ENCODE assay signal across 13 mouse cellular contexts in the genomic region with DNA sequence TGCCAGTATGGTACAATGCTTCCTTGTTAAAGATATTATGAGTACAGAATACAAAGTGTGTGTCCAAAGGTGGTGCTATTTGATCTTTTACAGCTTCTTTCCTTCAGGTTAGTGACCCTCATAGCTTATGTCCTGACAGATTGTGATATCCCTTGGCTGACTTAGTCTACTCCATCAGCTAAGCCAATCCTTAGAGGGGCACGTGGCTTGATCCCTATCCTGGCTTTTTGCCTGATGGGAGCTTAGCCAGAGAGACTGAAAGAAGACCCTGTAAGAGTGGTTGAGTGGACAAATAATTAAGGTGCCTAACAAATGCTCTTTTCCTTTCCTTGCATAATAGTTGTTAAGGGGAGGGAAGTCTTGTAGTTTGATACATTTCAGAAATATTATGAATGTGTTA.
DNase-seq lines count a peak whose midpoint lies in the region; ATAC-seq lines count a peak whose summit lies in the region.
"Had no signal": no experiment of that assay in that cellular context is flagged by ENCODE, and none has a peak within 500 bp of the region (broad histone marks: within the 10 kb centered on the region; RNA-seq: fewer than 3 reads in every experiment).

No protein-coding gene starts in this region.

- WGBS in hindbrain, embryonic 11.5 days, result 93% methylated on average over 1 of the region's 1 CpGs
- WGBS in hindbrain, embryonic 10.5 days, result 83% methylated on average over 1 of the region's 1 CpGs
- 53% methylated on average over 1 of the region's 1 CpGs for WGBS in midbrain, embryonic 12.5 days
- WGBS in midbrain, embryonic 11.5 days, result 63% methylated on average over 1 of the region's 1 CpGs
- 41% methylated on average over 1 of the region's 1 CpGs for WGBS in midbrain, embryonic 16.5 days
- WGBS in heart, embryonic 11.5 days (ENCODE audit: insufficient replicate concordance), result 66% methylated on average over 1 of the region's 1 CpGs

- 0 out of 2 replicates have a peak, but pooled peaks have one; percentile 18 for ATAC-seq in hindbrain, embryonic 11.5 days (ENCODE audit: low FRiP score)
- ATAC-seq in midbrain, embryonic 12.5 days (ENCODE audit: low FRiP score, low read depth), result 0 out of 2 replicates have a peak, but pooled peaks have one; percentile 10
- no peak for ATAC-seq in midbrain, embryonic 11.5 days (ENCODE audit: low FRiP score)
- 0 out of 2 replicates have a peak, but pooled peaks have one; percentile 13 for ATAC-seq in granulocyte monocyte progenitor cell, adult 5-6 weeks (replicated peaks; ENCODE audit: poor library complexity, severe bottlenecking)
- peak; percentile 55; the same call in 1 of the 2 replicates for ATAC-seq in midbrain, embryonic 16.5 days
- no peak for ATAC-seq in heart, embryonic 11.5 days (replicated peaks; ENCODE audit: insufficient number of reproducible peaks, low FRiP score, low TSS enrichment)

- no peaks in the 10 kb centered on the region for H3K36me3 ChIP-seq in hindbrain, embryonic 11.5 days (ENCODE audit: control insufficient read depth, insufficient read depth, low read length)
- H3K36me3 ChIP-seq in hindbrain, embryonic 10.5 days, result peaks cover 78% of the 10 kb centered on the region
- H3K36me3 ChIP-seq in midbrain, embryonic 12.5 days, result peaks cover 35% of the 10 kb centered on the region
- H3K36me3 ChIP-seq in midbrain, embryonic 11.5 days (ENCODE audit: control insufficient read depth, insufficient read depth, low read length), result peaks cover 11% of the 10 kb centered on the region; the same call in 1 of the 2 replicates
- peaks cover 5% of the 10 kb centered on the region; the same call in 1 of the 2 replicates for H3K36me3 ChIP-seq in midbrain, embryonic 16.5 days (ENCODE audit: control insufficient read depth, insufficient read depth, low read length)
- H3K36me3 ChIP-seq in heart, embryonic 11.5 days (ENCODE audit: control insufficient read depth, insufficient read depth, low read length), result peaks cover 3% of the 10 kb centered on the region; the same call in 1 of the 2 replicates

- no peak overlapping the region for H3K9ac ChIP-seq in hindbrain, embryonic 11.5 days (ENCODE audit: low read depth, low read length)
- H3K9ac ChIP-seq in midbrain, embryonic 12.5 days (replicated peaks), result no peak overlapping the region
- H3K9ac ChIP-seq in midbrain, embryonic 11.5 days (ENCODE audit: low read length), result no peak overlapping the region
- H3K9ac ChIP-seq in midbrain, embryonic 16.5 days (ENCODE audit: low read depth, low read length), result no peak overlapping the region
- H3K9ac ChIP-seq in heart, embryonic 11.5 days (ENCODE audit: low read depth, low read length), result no peak overlapping the region

- H3K27ac ChIP-seq in hindbrain, embryonic 11.5 days (ENCODE audit: low read depth, low read length), result no peak overlapping the region
- no peak overlapping the region for H3K27ac ChIP-seq in hindbrain, embryonic 10.5 days
- H3K27ac ChIP-seq in midbrain, embryonic 12.5 days (replicated peaks), result no peak overlapping the region
- H3K27ac ChIP-seq in midbrain, embryonic 11.5 days (ENCODE audit: low read depth, low read length), result no peak overlapping the region
- H3K27ac ChIP-seq in midbrain, embryonic 16.5 days (ENCODE audit: low read length), result no peak overlapping the region
- no peak overlapping the region for H3K27ac ChIP-seq in heart, embryonic 11.5 days (ENCODE audit: low read depth, low read length)
- H3K27ac ChIP-seq: heart, embryonic 10.5 days had no signal

- H3K4me3 ChIP-seq in hindbrain, embryonic 11.5 days (ENCODE audit: low read depth, low read length), result no peak overlapping the region
- no peak overlapping the region for H3K4me3 ChIP-seq in hindbrain, embryonic 10.5 days
- no peak overlapping the region for H3K4me3 ChIP-seq in midbrain, embryonic 12.5 days
- no peak overlapping the region for H3K4me3 ChIP-seq in midbrain, embryonic 11.5 days (ENCODE audit: low read depth, low read length)
- no peak overlapping the region for H3K4me3 ChIP-seq in midbrain, embryonic 16.5 days (ENCODE audit: low read depth, low read length)
- no peak overlapping the region for H3K4me3 ChIP-seq in heart, embryonic 11.5 days (ENCODE audit: low read depth, low read length)
- H3K4me3 ChIP-seq: heart, embryonic 10.5 days; myocyte had no signal

- no peak overlapping the region for H3K4me2 ChIP-seq in hindbrain, embryonic 11.5 days (replicated peaks; ENCODE audit: low read depth, low read length)
- no peak overlapping the region for H3K4me2 ChIP-seq in midbrain, embryonic 12.5 days (replicated peaks)
- H3K4me2 ChIP-seq in midbrain, embryonic 11.5 days, result no peak overlapping the region
- H3K4me2 ChIP-seq in midbrain, embryonic 16.5 days (ENCODE audit: low read length), result no peak overlapping the region
- H3K4me2 ChIP-seq in heart, embryonic 11.5 days, result no peak overlapping the region

- no peaks in the 10 kb centered on the region for H3K9me3 ChIP-seq in hindbrain, embryonic 11.5 days (ENCODE audit: control insufficient read depth, low read length)
- no peaks in the 10 kb centered on the region for H3K9me3 ChIP-seq in hindbrain, embryonic 10.5 days
- H3K9me3 ChIP-seq in midbrain, embryonic 12.5 days, result no peaks in the 10 kb centered on the region
- no peaks in the 10 kb centered on the region for H3K9me3 ChIP-seq in midbrain, embryonic 11.5 days (ENCODE audit: control insufficient read depth, low read length)
- H3K9me3 ChIP-seq in midbrain, embryonic 16.5 days (replicated peaks; ENCODE audit: control insufficient read depth, low read length, poor library complexity, severe bottlenecking), result no peaks in the 10 kb centered on the region
- no peaks in the 10 kb centered on the region for H3K9me3 ChIP-seq in heart, embryonic 11.5 days (replicated peaks; ENCODE audit: control insufficient read depth, low read length)
- H3K9me3 ChIP-seq: heart, embryonic 10.5 days had no signal

- H3K4me1 ChIP-seq in hindbrain, embryonic 11.5 days (replicated peaks; ENCODE audit: control insufficient read depth, insufficient read depth, low read length), result no peaks in the 10 kb centered on the region
- H3K4me1 ChIP-seq in hindbrain, embryonic 10.5 days (replicated peaks), result no peaks in the 10 kb centered on the region; the same call in 1 of the 2 replicates
- peaks cover 14% of the 10 kb centered on the region; the same call in 1 of the 2 replicates for H3K4me1 ChIP-seq in midbrain, embryonic 12.5 days
- H3K4me1 ChIP-seq in midbrain, embryonic 11.5 days (ENCODE audit: control insufficient read depth, insufficient read depth, low read length), result peaks cover 3% of the 10 kb centered on the region; the same call in 1 of the 2 replicates
- H3K4me1 ChIP-seq in midbrain, embryonic 16.5 days (ENCODE audit: control insufficient read depth, insufficient read depth, low read length), result peaks cover 3% of the 10 kb centered on the region; the same call in 1 of the 2 replicates
- peaks cover 2% of the 10 kb centered on the region; the same call in 1 of the 2 replicates for H3K4me1 ChIP-seq in heart, embryonic 11.5 days (ENCODE audit: control insufficient read depth, insufficient read depth, low read length)

- H3K27me3 ChIP-seq in hindbrain, embryonic 11.5 days (ENCODE audit: control insufficient read depth, insufficient read depth, low read length), result no peaks in the 10 kb centered on the region
- no peaks in the 10 kb centered on the region for H3K27me3 ChIP-seq in hindbrain, embryonic 10.5 days (ENCODE audit: insufficient read depth, poor library complexity, severe bottlenecking)
- no peaks in the 10 kb centered on the region for H3K27me3 ChIP-seq in midbrain, embryonic 12.5 days
- H3K27me3 ChIP-seq in midbrain, embryonic 11.5 days (ENCODE audit: control insufficient read depth, insufficient read depth, low read length), result no peaks in the 10 kb centered on the region
- H3K27me3 ChIP-seq in midbrain, embryonic 16.5 days (ENCODE audit: control insufficient read depth, insufficient read depth, low read depth, low read length), result no peaks in the 10 kb centered on the region
- no peaks in the 10 kb centered on the region for H3K27me3 ChIP-seq in heart, embryonic 11.5 days (ENCODE audit: control insufficient read depth, insufficient read depth, low read length)
- H3K27me3 ChIP-seq: CH12.LX had no signal

- no peak for DNase-seq in hindbrain, embryonic 11.5 days (ENCODE audit: low spot score)
- DNase-seq in hindbrain, embryonic 10.5 days (ENCODE audit: low spot score), result no peak
- no peak for DNase-seq in midbrain, embryonic 11.5 days (ENCODE audit: low spot score, missing footprints)
- DNase-seq in adrenal gland, postnatal 25 days, result no peak
- DNase-seq: embryo, embryonic 11 days; right cerebral cortex, postnatal 25 days had no signal

Comparison
In these comparisons a context has a peak if more than half of its experiments do, and no peak if none do; other contexts are left out.
1. ATAC-seq: peak in hindbrain, embryonic 11.5 days (single experiment), midbrain, embryonic 12.5 days (single experiment), granulocyte monocyte progenitor cell, adult 5-6 weeks (single experiment) and midbrain, embryonic 16.5 days (single experiment); none in midbrain, embryonic 11.5 days (single experiment) and heart, embryonic 11.5 days (single experiment).